ENCODE assay signal across 9 mouse cellular contexts in the genomic region with DNA sequence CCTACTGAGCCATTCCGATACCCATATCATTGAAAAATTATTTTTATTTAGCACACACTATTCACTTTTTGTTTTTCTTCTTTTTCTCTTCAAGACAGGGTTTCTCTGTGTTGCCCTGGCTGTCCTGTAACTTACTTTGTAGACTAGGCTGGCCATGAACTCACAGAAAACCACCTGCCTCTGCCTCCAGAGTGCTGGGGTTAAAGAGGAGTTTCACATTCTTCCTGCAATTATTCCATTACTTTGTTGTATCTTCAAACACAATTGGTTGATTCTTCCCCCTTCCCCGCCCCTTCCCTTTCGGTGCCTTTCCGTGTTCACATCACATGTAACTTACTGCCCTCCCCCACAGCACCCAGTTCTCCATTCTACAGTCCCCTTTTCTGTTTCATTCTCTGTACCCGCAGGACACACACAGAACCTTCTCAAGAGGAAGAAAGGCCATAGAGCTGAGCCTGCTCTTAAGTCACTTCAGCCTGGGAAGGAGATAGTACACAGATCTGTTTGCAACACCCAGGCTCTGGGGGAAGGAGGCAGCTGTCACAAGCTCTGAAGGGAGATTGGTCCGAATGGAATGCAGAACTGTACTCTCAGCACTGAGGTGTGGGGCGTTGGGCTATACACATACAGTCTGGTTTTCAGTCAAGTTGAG. TPM values are rescaled to one million over a fixed set of nuclear protein-coding genes. Genes with fewer than 3 reads are reported as not detected.
A peak's percentile ranks its signal among the peaks of the same experiment; 100 is the strongest.
DNase-seq lines count a peak whose midpoint lies in the region; TF ChIP-seq lines count a peak whose summit lies in the region.
"Had no signal": no experiment of that assay in that cellular context is flagged by ENCODE, and none has a peak within 500 bp of the region (broad histone marks: within the 10 kb centered on the region; RNA-seq: fewer than 3 reads in every experiment).

No protein-coding gene starts in this region.

- no peaks in the 10 kb centered on the region for H3K9me3 ChIP-seq in heart, embryonic 10.5 days

- no peaks in the 10 kb centered on the region for H3K27me3 ChIP-seq in heart, embryonic 10.5 days (ENCODE audit: insufficient read depth, poor library complexity, severe bottlenecking)

- no peak for TF ChIP-seq POLR2A in lung, adult 2 months (IDR thresholded peaks at IDR 0.05; ENCODE audit: borderline replicate concordance, extremely low read depth, low read depth, low read length)

- H3K4me1 ChIP-seq in lung, adult 2 months (ENCODE audit: control insufficient read depth, insufficient read depth, low read length): no peaks in the 10 kb centered on the region
- H3K4me1 ChIP-seq in heart, embryonic 10.5 days: peaks cover 20% of the 10 kb centered on the region

- H3K4me3 ChIP-seq in lung, adult 2 months (replicated peaks; ENCODE audit: extremely low read depth, low read depth, low read length): no peak overlapping the region
- H3K4me3 ChIP-seq in heart, embryonic 10.5 days: no peak overlapping the region

- TF ChIP-seq CTCF in lung, adult 2 months (IDR thresholded peaks at IDR 0.05; ENCODE audit: insufficient read depth, low read length): no peak

- DNase-seq in lung, adult 18-20 months: peak; percentile 50 to 56
- DNase-seq in lung, adult 2 months: no peak
- peak; percentile 85 for DNase-seq in heart, embryonic 10.5 days (ENCODE audit: low spot score)
- DNase-seq in lung, postnatal 14 days: peak; percentile 32
- DNase-seq in thymus, postnatal 36 days: peak; percentile 41 to 49
- DNase-seq in right cerebral cortex, adult 2 months (ENCODE audit: low spot score in 2 of 2): no peak
- DNase-seq in kidney, postnatal 14 days: no peak
- no peak for DNase-seq in layer of hippocampus, postnatal 10 days (ENCODE audit: low spot score in 2 of 2)
- DNase-seq: kidney, adult 9 months had no signal

- peaks cover 8% of the 10 kb centered on the region for H3K36me3 ChIP-seq in heart, embryonic 10.5 days

- 43% methylated on average over 7 of the region's 7 CpGs for WGBS in lung, adult 2 months
- 43% methylated on average over 7 of the region's 7 CpGs for WGBS in heart, embryonic 10.5 days

- peak overlapping the region; percentile 83 for H3K27ac ChIP-seq in heart, embryonic 10.5 days

RNA-seq across cellular contexts. Expression of gene Gm2a, which starts 15.4 kb away (rescaled TPM):
- 50.9 and 70.4 TPM in 2 replicates for polyA plus RNA-seq in lung, adult 2 months (2012; rRNA removed)
- 33.5 and 52.0 TPM in 2 replicates for polyA plus RNA-seq in heart, embryonic 10.5 days (2016; fragmentation: Nextera tagmentation; extraction: Ambion mirVana)
- total RNA-seq in layer of hippocampus, postnatal 10 days (2021): 10 to 100 TPM; 51.5 to 51.9 TPM

RNA-seq across cellular contexts. Expression of gene Ccdc69, which starts 35.4 kb away (rescaled TPM):
- polyA plus RNA-seq in lung, adult 2 months (2012; rRNA removed): 2.2 and 4.1 TPM in 2 replicates
- polyA plus RNA-seq in heart, embryonic 10.5 days (2016; fragmentation: Nextera tagmentation; extraction: Ambion mirVana): 10.4 and 17.5 TPM in 2 replicates
- under 1 TPM; 0.40 to 0.59 TPM for total RNA-seq in layer of hippocampus, postnatal 10 days (2021)

RNA-seq across cellular contexts. Expression of gene Slc36a3, which starts 38.2 kb away (rescaled TPM):
- 0.18 and 0.22 TPM in 2 replicates for polyA plus RNA-seq in lung, adult 2 months (2012; rRNA removed)
- not detected in 2 replicates for polyA plus RNA-seq in heart, embryonic 10.5 days (2016; fragmentation: Nextera tagmentation; extraction: Ambion mirVana)
- not detected for total RNA-seq in layer of hippocampus, postnatal 10 days (2021)

Comparison
In these comparisons a context has a peak if more than half of its experiments do, and no peak if none do; other contexts are left out.
1. DNase-seq: peak in lung, adult 18-20 months (2 of 2), heart, embryonic 10.5 days (single experiment), lung, postnatal 14 days (single experiment) and thymus, postnatal 36 days (2 of 2); none in lung, adult 2 months (single experiment), right cerebral cortex, adult 2 months (0 of 2), kidney, postnatal 14 days (single experiment) and layer of hippocampus, postnatal 10 days (0 of 2).